Mouse (Mus musculus) hindbrain, embryonic 15.5 days (tissue): ENCODE results near the gene Prkce. TPM values are rescaled to one million over a fixed set of nuclear protein-coding genes. Genes with fewer than 3 reads are reported as not detected.
A peak's percentile ranks its signal among the peaks of the same experiment; 100 is the strongest.

Experiments used
- ATAC-seq: fragments of 200-750 bp; cut with Nextera tagmentation; 2 replicates; pipeline ENCODE4 v1.8.0; 2017; ENCODE audit warnings: low read depth, moderate number of reproducible peaks, moderate TSS enrichment; ENCODE audit not compliant: low FRiP score
- H3K27ac ChIP-seq: fragments of 300-500 bp; sonication (generic); replicated peaks from 2 replicates; pipeline ENCODE4 v1.5.1; 2015; ENCODE audit warnings: mild to moderate bottlenecking, inconsistent platforms
- H3K27me3 ChIP-seq: fragments of 300-500 bp; sonication (generic); 2 replicates; pipeline ENCODE4 v1.6.1; 2015; ENCODE audit warnings: control low read depth, inconsistent platforms
- H3K36me3 ChIP-seq: fragments of 300-500 bp; sonication (generic); 2 replicates; pipeline ENCODE4 v1.6.1; 2015; ENCODE audit warnings: control low read depth, inconsistent platforms
- H3K4me1 ChIP-seq: fragments of 300-500 bp; sonication (generic); replicated peaks from 2 replicates; pipeline ENCODE4 v1.6.1; 2015; ENCODE audit warnings: control low read depth, inconsistent platforms
- H3K4me2 ChIP-seq: fragments of 300-500 bp; sonication (generic); 2 replicates; pipeline ENCODE4 v1.6.1; 2015; ENCODE audit warnings: moderate library complexity, mild to moderate bottlenecking, inconsistent platforms
- H3K4me3 ChIP-seq: fragments of 300-500 bp; sonication (generic); 2 replicates; pipeline ENCODE4 v1.5.1; 2015; ENCODE audit warnings: mild to moderate bottlenecking, inconsistent platforms
- H3K9ac ChIP-seq: fragments of 300-500 bp; sonication (generic); 2 replicates; pipeline ENCODE4 v1.6.1; 2015; ENCODE audit warnings: inconsistent platforms
- H3K9me3 ChIP-seq: fragments of 300-500 bp; sonication (generic); 2 replicates; pipeline ENCODE4 v1.6.1; 2016; ENCODE audit warnings: control low read depth, inconsistent platforms
- WGBS: fragments of 180-500 bp; shearing (Covaris S2); methylation state at CpG from one replicate; pipeline ENCODE4 v1.1.7; 2015; 5-methylcytosine and 5-hydroxymethylcytosine counted together
- polyA plus RNA-seq: library from polyadenylated mRNA; unstranded; fragments of >200 nt; fragmentation: Nextera tagmentation; extraction: Ambion mirVana; gene quantifications from 2 replicates; pipeline ENCODE4 v1.2.1, GENCODE M21; 2015

Gene Prkce
- polyA plus RNA-seq, 1 experiment from 2014 or later, result 45.7 TPM

DNA sequence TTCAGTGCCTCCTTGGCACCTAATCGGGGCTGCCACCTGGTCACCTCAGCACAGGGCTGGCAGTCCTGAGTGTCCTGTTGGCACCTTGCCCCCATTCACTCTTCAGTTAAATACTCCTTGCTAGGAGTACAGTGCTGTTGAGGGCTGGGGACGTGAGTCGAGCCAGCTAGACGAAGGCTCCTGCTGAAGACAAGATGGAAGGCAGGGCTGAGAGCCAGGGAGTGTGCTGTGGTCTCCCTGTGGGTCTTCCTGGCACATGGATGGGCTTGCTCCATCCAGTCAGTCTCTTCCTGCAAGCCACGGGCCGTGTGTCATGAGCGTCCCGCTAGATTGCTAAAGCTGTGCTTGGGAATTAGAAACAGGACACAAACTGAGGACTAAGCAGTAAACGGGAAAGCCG, 367.5 kb downstream of the Prkce start:
- H3K4me2 ChIP-seq, result no peak overlapping the region
- ATAC-seq, result peak; percentile 56; the same call in 1 of the 2 replicates
- peak overlapping the region; percentile 46 for H3K27ac ChIP-seq
- no peaks in the 10 kb centered on the region for H3K9me3 ChIP-seq
- 66% methylated on average over 10 of the region's 10 CpGs for WGBS
- no peaks in the 10 kb centered on the region for H3K36me3 ChIP-seq
- peaks cover 19% of the 10 kb centered on the region for H3K4me1 ChIP-seq
- H3K27me3 ChIP-seq, result no peaks in the 10 kb centered on the region
- no peak overlapping the region for H3K4me3 ChIP-seq
- no peak overlapping the region for H3K9ac ChIP-seq

DNA sequence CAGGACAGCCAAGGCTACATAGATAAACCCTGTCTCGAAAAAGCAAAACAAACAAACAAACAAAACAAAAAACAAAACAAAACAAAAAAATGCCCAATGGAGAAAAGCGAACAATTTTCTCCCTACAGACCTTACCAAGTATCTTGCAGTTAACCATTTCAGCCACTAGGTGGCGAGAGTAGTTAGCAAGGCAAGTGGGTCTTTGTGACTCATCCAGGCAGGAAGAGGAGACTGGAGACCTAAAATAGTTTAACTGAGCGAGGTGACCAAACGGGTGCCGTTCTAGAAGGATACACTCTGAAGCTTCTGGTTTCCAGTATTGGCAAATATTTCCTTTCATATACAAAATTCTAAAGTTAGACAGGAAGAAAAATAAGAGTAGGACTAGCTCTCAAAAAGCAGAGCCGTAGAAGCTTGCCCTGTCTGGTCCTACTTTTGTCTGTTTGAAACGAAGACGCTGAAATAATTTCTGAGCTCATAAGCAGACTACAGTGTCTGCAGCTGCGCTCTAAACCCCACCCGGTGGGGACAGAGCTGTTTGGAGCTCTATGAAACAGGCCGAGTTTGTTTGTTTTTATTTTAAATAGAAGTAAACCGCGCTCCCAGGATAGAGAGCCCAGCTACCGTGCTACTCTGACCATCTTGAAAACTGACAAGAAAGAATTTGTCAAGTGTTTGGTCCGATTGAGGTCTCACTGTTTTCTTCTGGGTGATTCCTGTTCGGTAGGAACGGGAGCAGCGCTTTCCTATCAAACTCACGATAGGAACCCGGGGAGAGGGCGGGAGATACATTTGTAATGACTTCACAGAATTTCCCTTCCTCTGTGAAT, 368.5 kb downstream of the Prkce start:
- no peak overlapping the region for H3K9ac ChIP-seq
- H3K4me3 ChIP-seq, result 0 out of 2 replicates have a peak overlapping the region, but pooled peaks have one; percentile 1
- peaks cover 19% of the 10 kb centered on the region for H3K4me1 ChIP-seq
- ATAC-seq, result peak; percentile 73; the same call in 1 of the 2 replicates
- peak overlapping the region; percentile 38 for H3K4me2 ChIP-seq
- WGBS, result 46% methylated on average over 22 of the region's 22 CpGs
- H3K27me3 ChIP-seq, result no peaks in the 10 kb centered on the region
- H3K36me3 ChIP-seq, result no peaks in the 10 kb centered on the region
- no peaks in the 10 kb centered on the region for H3K9me3 ChIP-seq
- H3K27ac ChIP-seq, result peak overlapping the region; percentile 46

GRCm38 (mm10) chr17:86539881-86540430, 372.4 kb downstream of the Prkce start:
- Histone ChIP-seq H3K4me3 (no peak overlapping the region), H3K36me3 (no peaks in the 10 kb centered on the region), H3K27ac (no peak overlapping the region), H3K9ac (no peak overlapping the region), H3K27me3 (no peaks in the 10 kb centered on the region), H3K4me1 (peaks cover 11% of the 10 kb centered on the region; the same call in 1 of the 2 replicates), H3K9me3 (no peaks in the 10 kb centered on the region), H3K4me2 (no peak overlapping the region)
- 87% methylated on average over 18 of the region's 18 CpGs for WGBS
- no peak for ATAC-seq

DNA sequence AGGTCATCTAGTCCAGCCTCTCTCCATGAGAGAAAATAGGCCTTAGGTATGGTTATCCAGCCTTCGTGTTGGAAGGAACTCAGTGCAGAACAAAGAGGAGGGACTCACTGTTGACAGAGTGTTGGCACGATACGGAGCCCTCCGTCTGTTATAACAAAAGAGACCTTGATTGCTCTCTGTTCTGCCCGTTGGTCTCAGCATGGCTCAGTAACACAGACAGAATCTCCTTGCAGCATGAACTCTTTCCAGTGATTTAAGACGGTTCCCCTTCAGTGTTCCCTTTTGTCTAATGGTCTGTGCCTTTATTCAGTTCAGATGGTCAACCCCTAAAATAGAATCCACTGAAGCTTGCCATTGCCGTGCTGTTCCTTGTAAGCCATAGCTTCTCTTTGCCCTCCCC, 378.9 kb downstream of the Prkce start:
- no peaks in the 10 kb centered on the region for H3K9me3 ChIP-seq
- no peak overlapping the region for H3K4me3 ChIP-seq
- WGBS, result 26% methylated on average over 7 of the region's 7 CpGs
- H3K36me3 ChIP-seq, result no peaks in the 10 kb centered on the region
- no peaks in the 10 kb centered on the region for H3K4me1 ChIP-seq
- no peak overlapping the region for H3K4me2 ChIP-seq
- H3K9ac ChIP-seq, result no peak overlapping the region
- no peaks in the 10 kb centered on the region for H3K27me3 ChIP-seq
- ATAC-seq, result no peak
- no peak overlapping the region for H3K27ac ChIP-seq

DNA sequence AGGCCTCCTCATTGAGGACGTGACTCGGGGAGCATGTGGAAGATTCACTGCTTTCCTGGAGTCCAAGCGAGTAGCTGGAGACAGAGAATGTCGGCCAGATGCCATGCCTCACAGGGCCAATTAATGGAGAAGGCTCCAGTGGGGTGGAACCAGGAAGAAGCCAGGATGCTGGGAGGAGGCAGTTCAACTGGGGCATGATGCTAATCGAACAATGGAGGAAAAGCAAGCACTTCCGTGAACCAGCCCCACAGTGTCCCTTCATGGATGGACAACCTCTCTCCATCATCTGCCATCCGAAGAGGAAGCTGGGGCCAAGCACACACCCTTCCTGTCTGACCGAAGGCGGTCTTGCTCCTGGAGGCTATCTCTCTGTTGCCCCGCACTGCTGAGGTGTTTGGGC, 381.5 kb downstream of the Prkce start:
- Histone ChIP-seq H3K4me2 (no peak overlapping the region), H3K4me1 (no peaks in the 10 kb centered on the region), H3K4me3 (no peak overlapping the region), H3K36me3 (no peaks in the 10 kb centered on the region), H3K9me3 (no peaks in the 10 kb centered on the region), H3K27ac (no peak overlapping the region), H3K27me3 (no peaks in the 10 kb centered on the region), H3K9ac (no peak overlapping the region)
- WGBS, result 89% methylated on average over 10 of the region's 10 CpGs
- ATAC-seq, result no peak

GRCm38 (mm10) chr17:86551561-86551960, 384.0 kb downstream of the Prkce start:
- H3K9ac ChIP-seq, result no peak overlapping the region
- no peaks in the 10 kb centered on the region for H3K9me3 ChIP-seq
- H3K4me2 ChIP-seq, result no peak overlapping the region
- 91% methylated on average over 10 of the region's 10 CpGs for WGBS
- H3K27ac ChIP-seq, result no peak overlapping the region
- no peaks in the 10 kb centered on the region for H3K27me3 ChIP-seq
- H3K4me1 ChIP-seq, result no peaks in the 10 kb centered on the region
- H3K36me3 ChIP-seq, result no peaks in the 10 kb centered on the region
- H3K4me3 ChIP-seq, result no peak overlapping the region
- no peak for ATAC-seq

- H3K4me3 ChIP-seq, result no peak overlapping the region
- no peak overlapping the region for H3K9ac ChIP-seq
- H3K27ac ChIP-seq, result no peak overlapping the region
- no peak for ATAC-seq
- H3K4me2 ChIP-seq, result no peak overlapping the region
- H3K36me3 ChIP-seq, result no peaks in the 10 kb centered on the region
- H3K9me3 ChIP-seq, result no peaks in the 10 kb centered on the region
- 86% methylated on average over 6 of the region's 6 CpGs for WGBS
- no peaks in the 10 kb centered on the region for H3K27me3 ChIP-seq
- H3K4me1 ChIP-seq, result no peaks in the 10 kb centered on the region
Observed at GRCm38 (mm10) chr17:86551995-86552394, 384.4 kb downstream of the Prkce start.

DNA sequence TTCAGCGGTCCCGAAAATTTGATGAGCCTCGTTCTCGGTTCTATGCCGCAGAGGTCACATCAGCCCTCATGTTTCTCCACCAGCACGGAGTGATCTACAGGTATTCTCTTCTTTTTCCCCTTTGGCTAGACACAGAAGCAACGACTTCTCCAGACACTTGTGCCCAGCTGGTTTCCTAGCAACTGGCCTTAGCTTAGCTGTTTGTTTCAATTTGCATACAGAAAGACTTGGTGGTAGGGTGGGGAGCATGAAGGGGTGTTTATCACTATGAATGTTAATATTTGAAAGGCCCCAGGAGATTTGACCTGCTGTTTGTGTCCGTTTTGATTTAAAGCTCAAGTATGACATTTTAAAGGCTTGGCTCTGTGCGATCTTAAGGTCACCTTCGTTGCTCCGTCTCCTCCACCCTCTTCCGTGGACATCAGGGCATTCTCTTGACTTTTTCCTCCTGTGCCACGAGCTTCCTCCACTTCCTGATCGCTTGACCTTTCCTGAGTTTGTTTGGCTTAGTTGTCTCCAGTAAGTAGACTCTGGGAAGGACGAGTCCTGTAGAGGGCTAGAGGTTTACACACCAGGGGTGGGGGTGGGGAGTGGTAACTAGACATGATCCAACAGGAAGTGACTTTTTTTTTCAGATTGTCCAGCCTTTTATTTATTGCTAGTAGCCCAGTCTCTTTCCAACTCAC, 391.8 kb downstream of the Prkce start:
- Histone ChIP-seq H3K4me1 (no peaks in the 10 kb centered on the region), H3K4me3 (no peak overlapping the region), H3K36me3 (no peaks in the 10 kb centered on the region), H3K4me2 (no peak overlapping the region), H3K9me3 (no peaks in the 10 kb centered on the region), H3K9ac (no peak overlapping the region), H3K27me3 (no peaks in the 10 kb centered on the region), H3K27ac (no peak overlapping the region)
- ATAC-seq, result no peak
- 65% methylated on average over 15 of the region's 15 CpGs for WGBS

DNA sequence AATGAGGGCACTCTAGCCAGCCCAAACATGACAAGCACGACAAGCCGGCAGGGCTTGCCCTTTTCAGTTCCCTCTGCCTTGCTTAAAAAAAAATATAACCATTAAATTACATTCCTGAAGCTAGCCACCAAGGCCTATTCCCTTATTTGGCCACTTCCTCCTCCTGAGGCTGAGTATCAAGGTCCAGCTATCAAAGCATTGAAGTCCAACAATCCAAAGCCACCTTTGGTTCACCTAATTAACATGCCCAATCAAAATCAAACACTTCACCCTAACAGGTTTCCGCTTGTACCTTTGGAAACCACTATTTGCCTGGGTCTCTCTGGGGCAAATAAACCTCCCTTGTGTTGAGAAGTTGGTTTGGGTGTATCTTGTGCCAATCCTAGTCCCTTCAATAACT, 392.9 kb downstream of the Prkce start:
- ATAC-seq, result no peak
- H3K27me3 ChIP-seq, result no peaks in the 10 kb centered on the region
- no peak overlapping the region for H3K4me2 ChIP-seq
- 94% methylated on average over 3 of the region's 3 CpGs for WGBS
- H3K36me3 ChIP-seq, result no peaks in the 10 kb centered on the region
- H3K27ac ChIP-seq, result no peak overlapping the region
- H3K9ac ChIP-seq, result no peak overlapping the region
- no peaks in the 10 kb centered on the region for H3K9me3 ChIP-seq
- no peaks in the 10 kb centered on the region for H3K4me1 ChIP-seq
- no peak overlapping the region for H3K4me3 ChIP-seq

DNA sequence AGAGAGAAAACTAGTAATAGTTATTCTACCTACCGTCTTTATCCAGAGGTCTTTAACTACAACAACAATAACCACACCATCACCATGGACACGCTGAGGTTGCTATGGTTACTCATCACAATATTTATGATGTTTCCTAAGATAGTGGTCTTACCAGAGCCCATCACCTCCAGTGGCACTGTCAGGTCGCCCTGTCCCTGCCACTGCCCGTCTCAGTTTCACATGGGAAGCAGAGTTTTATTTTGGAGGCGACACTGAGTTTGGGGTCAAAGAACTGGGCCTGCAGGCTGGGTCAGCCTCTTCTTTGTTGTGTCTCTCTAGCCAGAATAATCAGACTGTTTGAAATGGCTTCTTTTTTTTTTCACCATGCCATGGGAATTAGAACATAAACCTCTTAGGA, 402.9 kb downstream of the Prkce start:
- Histone ChIP-seq H3K4me2 (no peak overlapping the region), H3K9ac (no peak overlapping the region), H3K27me3 (no peaks in the 10 kb centered on the region), H3K36me3 (no peaks in the 10 kb centered on the region), H3K9me3 (no peaks in the 10 kb centered on the region), H3K27ac (no peak overlapping the region), H3K4me1 (no peaks in the 10 kb centered on the region), H3K4me3 (no peak overlapping the region)
- ATAC-seq, result no peak
- WGBS, result 86% methylated on average over 5 of the region's 5 CpGs

GRCm38 (mm10) chr17:86571266-86571665, 403.7 kb downstream of the Prkce start:
- ATAC-seq, result no peak
- no peak overlapping the region for H3K27ac ChIP-seq
- H3K9ac ChIP-seq, result no peak overlapping the region
- H3K9me3 ChIP-seq, result no peaks in the 10 kb centered on the region
- no peak overlapping the region for H3K4me2 ChIP-seq
- WGBS, result 93% methylated on average over 3 of the region's 3 CpGs
- no peak overlapping the region for H3K4me3 ChIP-seq
- H3K4me1 ChIP-seq, result no peaks in the 10 kb centered on the region
- no peaks in the 10 kb centered on the region for H3K27me3 ChIP-seq
- H3K36me3 ChIP-seq, result no peaks in the 10 kb centered on the region

DNA sequence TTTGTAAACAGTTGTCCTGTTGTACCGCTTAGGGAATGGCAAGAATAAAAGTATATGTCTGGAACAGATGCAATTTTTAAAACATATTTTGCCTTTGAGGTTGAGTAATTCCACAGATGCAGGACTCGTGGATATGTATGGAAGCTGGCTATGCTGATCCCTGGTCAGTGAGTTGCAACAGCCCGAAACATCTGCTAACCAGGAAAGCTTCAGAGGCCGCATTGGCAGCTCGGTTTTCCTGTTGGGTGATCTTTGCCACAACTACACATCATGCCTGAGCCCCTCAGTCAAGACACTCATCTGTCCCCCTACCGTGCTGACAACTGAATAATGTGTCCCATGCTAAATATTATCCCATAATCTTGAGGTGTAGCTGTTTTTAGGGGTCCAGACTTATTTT, 404.6 kb downstream of the Prkce start:
- H3K9me3 ChIP-seq, result no peaks in the 10 kb centered on the region
- H3K4me1 ChIP-seq, result no peaks in the 10 kb centered on the region
- no peaks in the 10 kb centered on the region for H3K36me3 ChIP-seq
- no peak overlapping the region for H3K9ac ChIP-seq
- 88% methylated on average over 6 of the region's 6 CpGs for WGBS
- ATAC-seq, result no peak
- no peak overlapping the region for H3K4me3 ChIP-seq
- H3K27ac ChIP-seq, result no peak overlapping the region
- no peak overlapping the region for H3K4me2 ChIP-seq
- H3K27me3 ChIP-seq, result no peaks in the 10 kb centered on the region
